Mouse (Mus musculus): ENCODE measurements around the gene Mob3b. TPM values are rescaled to one million over a fixed set of nuclear protein-coding genes. Genes with fewer than 3 reads are reported as not detected.

Mob3b gene
- polyA plus RNA-seq, 1 experiment from 2014 or later, result 16.1 TPM

DNA sequence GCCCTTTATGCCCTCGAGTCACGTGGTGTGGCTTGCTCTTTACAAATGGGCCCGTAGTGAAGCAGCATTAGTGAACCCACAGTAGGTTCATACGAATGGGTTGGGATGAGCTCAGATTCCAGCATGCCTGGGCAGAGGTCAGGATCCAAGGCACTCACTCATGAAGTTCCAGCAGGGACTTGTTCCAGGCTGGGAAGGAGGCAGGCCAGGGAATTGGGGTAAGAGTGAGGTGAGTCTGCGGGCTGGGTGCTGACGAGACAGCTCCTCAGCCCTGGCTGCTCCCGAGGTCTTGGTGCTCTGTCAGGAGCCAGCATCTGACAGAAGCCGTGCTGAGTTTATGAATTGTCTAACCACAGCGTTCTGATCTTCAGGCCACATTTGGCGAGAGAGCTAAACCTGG is 166.2 kb downstream of the Mob3b start:
- WGBS, result 37% methylated on average over 10 of the region's 10 CpGs
- no peak for ATAC-seq (ENCODE audit: borderline replicate concordance, extremely low read depth, low FRiP score, low TSS enrichment)

DNA sequence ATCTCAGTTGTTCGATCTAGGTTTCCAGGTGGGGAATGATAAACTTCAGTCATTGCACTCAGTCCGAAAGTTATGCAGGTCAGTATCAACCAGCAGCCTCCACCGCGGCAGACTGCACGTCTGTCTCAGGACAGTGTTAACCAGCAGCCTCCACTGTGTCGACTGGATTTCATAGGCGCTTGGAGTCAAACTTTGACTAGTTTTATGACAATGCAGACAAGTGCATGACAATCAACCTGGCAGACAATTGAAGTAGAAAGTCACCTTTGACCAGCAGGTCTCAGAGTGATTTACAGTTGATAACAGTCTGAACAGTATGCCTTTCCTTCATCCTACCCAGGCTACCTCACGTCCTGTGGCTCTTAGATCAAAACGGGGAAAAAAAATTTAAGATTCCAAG is 166.6 kb downstream of the Mob3b start:
- Histone ChIP-seq H3K9me3 (no peaks in the 10 kb centered on the region), H3K4me3 (no peak overlapping the region), H3K27me3 (no peaks in the 10 kb centered on the region), H3K4me2 (no peak overlapping the region), H3K4me1 (peaks cover 43% of the 10 kb centered on the region), H3K36me3 (no peaks in the 10 kb centered on the region), H3K9ac (no peak overlapping the region), H3K27ac (no peak overlapping the region)
- no peak for ATAC-seq (ENCODE audit: borderline replicate concordance, extremely low read depth, low FRiP score, low TSS enrichment)
- WGBS, result 73% methylated on average over 9 of the region's 9 CpGs

More for the DNA sequence above, 166.2 kb downstream of the Mob3b start:
- H3K27ac ChIP-seq, result peak overlapping the region; percentile 29; the same call in 1 of the 2 replicates
- H3K36me3 ChIP-seq, result no peaks in the 10 kb centered on the region
- H3K4me3 ChIP-seq, result no peak overlapping the region
- H3K4me1 ChIP-seq, result peaks cover 43% of the 10 kb centered on the region
- no peaks in the 10 kb centered on the region for H3K9me3 ChIP-seq
- no peak overlapping the region for H3K9ac ChIP-seq
- H3K27me3 ChIP-seq, result no peaks in the 10 kb centered on the region
- no peak overlapping the region for H3K4me2 ChIP-seq

DNA sequence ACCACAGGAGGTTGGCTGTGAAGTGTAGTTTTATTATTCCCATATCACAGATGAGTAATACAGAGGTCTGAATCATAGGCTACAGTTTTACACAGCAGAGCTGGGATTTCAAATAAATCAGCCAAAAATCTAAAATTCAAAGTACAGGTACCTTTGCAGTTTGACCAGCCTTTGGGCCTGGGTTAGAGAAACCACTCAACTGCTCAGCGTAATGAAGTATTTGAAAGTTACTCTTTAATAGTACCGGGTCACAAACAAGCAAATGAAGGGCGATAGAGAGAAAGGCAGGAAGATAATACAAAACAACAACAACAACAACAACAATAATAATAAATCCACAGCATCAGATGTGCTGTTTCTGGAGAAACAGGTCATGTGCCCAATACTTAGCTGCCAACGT is 169.7 kb downstream of the Mob3b start:
- WGBS, result 92% methylated on average over 4 of the region's 4 CpGs
- no peak for ATAC-seq (ENCODE audit: borderline replicate concordance, extremely low read depth, low FRiP score, low TSS enrichment)

DNA sequence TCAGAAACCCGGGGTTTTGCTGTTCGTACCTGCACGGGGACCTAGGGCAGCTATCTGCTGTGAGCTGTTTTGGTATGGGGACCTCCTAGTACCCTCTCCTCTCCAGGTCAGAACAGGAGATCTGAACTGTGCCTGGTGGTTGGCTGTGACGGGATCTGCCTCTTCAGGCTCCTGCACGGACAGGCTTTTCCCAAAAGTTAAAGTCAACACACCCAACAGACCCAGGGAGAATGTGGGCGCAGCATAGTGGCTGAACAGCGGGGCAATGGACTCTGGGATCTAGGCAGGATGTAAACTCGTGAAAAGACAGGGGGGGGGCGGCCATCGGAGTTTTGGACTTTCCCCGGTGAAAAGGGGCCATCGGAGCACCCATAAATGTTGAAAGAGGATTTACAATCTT is 170.2 kb downstream of the Mob3b start:
- Histone ChIP-seq H3K9me3 (no peaks in the 10 kb centered on the region), H3K4me3 (no peak overlapping the region), H3K4me2 (no peak overlapping the region), H3K9ac (no peak overlapping the region), H3K36me3 (no peaks in the 10 kb centered on the region), H3K27ac (0 out of 2 replicates have a peak overlapping the region, but pooled peaks have one; percentile 12), H3K27me3 (no peaks in the 10 kb centered on the region), H3K4me1 (peaks cover 22% of the 10 kb centered on the region)
- WGBS, result 67% methylated on average over 12 of the region's 12 CpGs
- ATAC-seq (ENCODE audit: borderline replicate concordance, extremely low read depth, low FRiP score, low TSS enrichment), result no peak

More for the DNA sequence above, 169.7 kb downstream of the Mob3b start:
- no peaks in the 10 kb centered on the region for H3K9me3 ChIP-seq
- H3K27me3 ChIP-seq, result no peaks in the 10 kb centered on the region
- no peak overlapping the region for H3K9ac ChIP-seq
- H3K4me2 ChIP-seq, result no peak overlapping the region
- H3K27ac ChIP-seq, result no peak overlapping the region
- H3K4me3 ChIP-seq, result no peak overlapping the region
- H3K4me1 ChIP-seq, result peaks cover 26% of the 10 kb centered on the region
- H3K36me3 ChIP-seq, result no peaks in the 10 kb centered on the region

DNA sequence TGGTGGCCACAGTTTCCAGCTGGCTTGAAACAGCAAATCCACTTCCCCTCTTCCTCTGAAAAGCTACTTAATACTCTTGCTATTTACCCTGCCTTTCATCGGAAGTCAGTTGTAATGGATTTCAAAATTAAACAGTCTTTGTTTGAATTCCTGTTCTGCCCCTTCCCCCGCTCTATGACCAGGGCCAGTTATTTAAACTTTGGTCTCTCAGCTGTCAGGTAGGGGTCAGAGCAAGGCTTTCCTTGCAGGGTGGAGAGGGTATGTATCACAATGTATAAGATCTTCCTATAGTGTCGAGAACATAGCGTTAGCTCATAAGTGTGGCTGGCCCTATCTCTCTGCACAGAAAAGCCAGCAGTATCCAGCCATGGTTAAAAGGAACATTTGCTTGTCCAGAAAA is 170.6 kb downstream of the Mob3b start:
- Histone ChIP-seq H3K9ac (no peak overlapping the region), H3K4me3 (no peak overlapping the region), H3K4me1 (peaks cover 17% of the 10 kb centered on the region), H3K36me3 (no peaks in the 10 kb centered on the region), H3K27ac (0 out of 2 replicates have a peak overlapping the region, but pooled peaks have one; percentile 12), H3K9me3 (no peaks in the 10 kb centered on the region), H3K27me3 (no peaks in the 10 kb centered on the region), H3K4me2 (no peak overlapping the region)
- WGBS, result 34% methylated on average over 4 of the region's 4 CpGs
- ATAC-seq (ENCODE audit: borderline replicate concordance, extremely low read depth, low FRiP score, low TSS enrichment), result no peak

DNA sequence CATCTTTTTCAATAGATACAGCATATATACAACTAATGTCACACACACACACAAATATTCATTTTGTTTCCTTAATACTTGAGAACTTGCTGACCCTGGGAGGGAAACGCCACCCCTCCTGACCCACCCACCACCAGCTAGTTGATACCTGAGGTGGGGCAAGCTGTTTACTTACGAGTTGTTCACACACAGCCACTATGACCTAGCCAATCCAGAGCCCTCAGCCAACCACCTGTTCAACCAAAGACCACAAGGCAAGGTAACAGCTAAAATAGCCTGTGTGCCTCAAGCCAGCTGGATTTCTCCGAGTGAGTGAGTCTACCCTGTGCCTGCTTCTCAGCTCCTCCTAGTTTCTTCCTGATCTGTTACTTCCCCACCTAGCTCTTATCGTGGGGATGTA is 172.9 kb downstream of the Mob3b start:
- Histone ChIP-seq H3K36me3 (no peaks in the 10 kb centered on the region), H3K27me3 (no peaks in the 10 kb centered on the region), H3K4me3 (no peak overlapping the region), H3K4me2 (no peak overlapping the region), H3K9ac (no peak overlapping the region), H3K9me3 (no peaks in the 10 kb centered on the region), H3K27ac (no peak overlapping the region), H3K4me1 (peaks cover 8% of the 10 kb centered on the region; the same call in 1 of the 2 replicates)
- ATAC-seq (ENCODE audit: borderline replicate concordance, extremely low read depth, low FRiP score, low TSS enrichment), result no peak
- 82% methylated on average over 4 of the region's 4 CpGs for WGBS

DNA sequence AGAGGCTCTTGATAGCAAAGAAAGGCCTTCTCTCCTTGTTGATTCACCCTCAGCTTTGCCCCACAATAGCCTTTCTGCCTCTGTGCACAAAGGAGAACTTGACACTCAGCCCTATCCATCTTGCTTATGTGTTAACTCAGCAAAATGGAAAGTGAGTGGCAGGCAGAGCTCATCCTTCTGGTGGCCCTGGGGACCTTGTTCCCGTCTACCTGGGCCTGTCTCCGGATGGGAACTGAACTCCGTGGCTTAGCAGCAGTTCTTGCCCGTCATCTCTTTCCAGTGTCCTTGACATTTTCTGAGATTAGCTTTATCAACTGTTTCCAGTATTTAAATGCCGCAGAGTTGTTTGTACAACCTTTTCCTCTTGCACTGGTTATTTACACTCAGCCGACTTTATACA is 173.8 kb downstream of the Mob3b start:
- no peaks in the 10 kb centered on the region for H3K36me3 ChIP-seq
- H3K4me2 ChIP-seq, result no peak overlapping the region
- H3K27ac ChIP-seq, result no peak overlapping the region
- H3K4me1 ChIP-seq, result peaks cover 8% of the 10 kb centered on the region; the same call in 1 of the 2 replicates
- no peaks in the 10 kb centered on the region for H3K27me3 ChIP-seq
- ATAC-seq (ENCODE audit: borderline replicate concordance, extremely low read depth, low FRiP score, low TSS enrichment), result no peak
- 53% methylated on average over 6 of the region's 6 CpGs for WGBS
- H3K9ac ChIP-seq, result no peak overlapping the region
- H3K9me3 ChIP-seq, result no peaks in the 10 kb centered on the region
- H3K4me3 ChIP-seq, result no peak overlapping the region

DNA sequence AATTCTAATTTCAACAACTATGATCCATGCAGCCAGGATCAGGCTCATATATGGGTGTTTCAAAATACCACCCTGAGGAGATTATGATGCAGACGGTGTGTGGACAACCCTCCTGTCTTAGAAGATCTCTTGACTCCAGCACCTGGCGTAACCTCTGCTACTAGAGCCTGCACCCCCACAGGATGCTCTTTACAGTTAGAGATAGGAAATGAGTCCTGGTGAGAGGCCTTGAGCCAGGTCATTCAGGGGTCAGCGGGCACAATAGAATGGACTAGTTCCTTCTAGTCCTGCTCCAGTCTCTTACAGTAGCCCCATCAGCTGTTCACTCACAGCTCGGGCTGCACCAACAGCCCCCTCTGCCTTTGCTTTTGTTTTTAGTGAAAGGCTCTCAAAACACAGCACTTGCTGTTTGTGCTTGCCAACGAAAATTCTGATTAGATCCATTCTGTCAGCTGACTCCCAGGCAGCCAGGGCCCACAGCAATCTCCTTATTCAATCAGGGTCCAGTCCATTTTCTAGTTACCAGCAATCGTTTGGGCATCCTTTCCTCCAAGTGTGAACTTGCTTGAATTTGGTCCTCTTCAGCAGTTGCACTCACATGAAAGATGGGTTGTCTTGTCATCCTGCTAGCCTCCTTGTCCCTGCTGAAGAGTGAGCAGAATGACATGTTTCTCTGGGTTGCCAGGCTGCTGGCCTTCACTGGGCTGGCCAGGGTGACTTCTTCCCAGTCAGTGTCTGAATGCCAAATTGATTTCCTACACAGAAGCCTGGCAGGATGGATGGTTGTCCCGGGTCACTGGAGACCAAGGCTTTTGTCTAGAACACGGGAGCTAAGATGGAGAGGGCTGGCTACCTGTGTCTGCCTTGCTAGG is 175.7 kb downstream of the Mob3b start:
- H3K4me2 ChIP-seq, result no peak overlapping the region
- H3K36me3 ChIP-seq, result no peaks in the 10 kb centered on the region
- H3K4me3 ChIP-seq, result no peak overlapping the region
- WGBS, result 64% methylated on average over 8 of the region's 8 CpGs
- no peak for ATAC-seq (ENCODE audit: borderline replicate concordance, extremely low read depth, low FRiP score, low TSS enrichment)
- no peak overlapping the region for H3K27ac ChIP-seq
- no peaks in the 10 kb centered on the region for H3K9me3 ChIP-seq
- H3K9ac ChIP-seq, result no peak overlapping the region
- peaks cover 9% of the 10 kb centered on the region for H3K4me1 ChIP-seq
- H3K27me3 ChIP-seq, result no peaks in the 10 kb centered on the region

DNA sequence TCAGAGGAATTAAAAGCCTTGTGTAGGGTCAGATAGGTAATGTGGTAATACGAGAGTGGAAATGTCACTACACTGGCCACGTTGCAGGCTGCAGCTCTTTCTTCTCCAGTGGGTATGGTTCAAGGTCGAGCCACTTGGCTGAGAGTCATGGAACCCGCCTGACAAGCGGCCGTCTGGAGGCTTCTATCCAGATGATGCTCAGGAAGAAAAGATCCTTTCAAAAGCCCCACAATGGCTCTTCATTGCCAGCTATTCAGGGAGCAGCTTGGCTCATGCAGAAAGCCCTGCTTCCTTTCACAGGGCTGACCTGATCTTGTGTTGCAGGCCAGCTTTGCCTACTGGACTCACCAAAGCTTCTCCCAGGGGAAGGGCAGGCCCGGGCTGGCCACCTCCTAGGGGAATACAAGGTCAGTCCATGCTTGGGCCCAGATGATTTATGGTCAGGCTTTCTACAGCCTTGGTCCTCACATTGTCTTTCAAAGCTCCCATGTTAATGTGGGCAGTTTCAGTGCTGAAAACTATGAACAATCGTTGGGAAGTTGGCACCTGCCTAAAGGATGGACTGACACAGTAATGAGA is 176.7 kb downstream of the Mob3b start:
- H3K9me3 ChIP-seq, result no peaks in the 10 kb centered on the region
- no peak overlapping the region for H3K4me2 ChIP-seq
- WGBS, result 83% methylated on average over 8 of the region's 8 CpGs
- no peak overlapping the region for H3K4me3 ChIP-seq
- H3K4me1 ChIP-seq, result peaks cover 18% of the 10 kb centered on the region
- no peaks in the 10 kb centered on the region for H3K27me3 ChIP-seq
- no peak for ATAC-seq (ENCODE audit: borderline replicate concordance, extremely low read depth, low FRiP score, low TSS enrichment)
- no peak overlapping the region for H3K9ac ChIP-seq
- H3K27ac ChIP-seq, result no peak overlapping the region
- H3K36me3 ChIP-seq, result no peaks in the 10 kb centered on the region

DNA sequence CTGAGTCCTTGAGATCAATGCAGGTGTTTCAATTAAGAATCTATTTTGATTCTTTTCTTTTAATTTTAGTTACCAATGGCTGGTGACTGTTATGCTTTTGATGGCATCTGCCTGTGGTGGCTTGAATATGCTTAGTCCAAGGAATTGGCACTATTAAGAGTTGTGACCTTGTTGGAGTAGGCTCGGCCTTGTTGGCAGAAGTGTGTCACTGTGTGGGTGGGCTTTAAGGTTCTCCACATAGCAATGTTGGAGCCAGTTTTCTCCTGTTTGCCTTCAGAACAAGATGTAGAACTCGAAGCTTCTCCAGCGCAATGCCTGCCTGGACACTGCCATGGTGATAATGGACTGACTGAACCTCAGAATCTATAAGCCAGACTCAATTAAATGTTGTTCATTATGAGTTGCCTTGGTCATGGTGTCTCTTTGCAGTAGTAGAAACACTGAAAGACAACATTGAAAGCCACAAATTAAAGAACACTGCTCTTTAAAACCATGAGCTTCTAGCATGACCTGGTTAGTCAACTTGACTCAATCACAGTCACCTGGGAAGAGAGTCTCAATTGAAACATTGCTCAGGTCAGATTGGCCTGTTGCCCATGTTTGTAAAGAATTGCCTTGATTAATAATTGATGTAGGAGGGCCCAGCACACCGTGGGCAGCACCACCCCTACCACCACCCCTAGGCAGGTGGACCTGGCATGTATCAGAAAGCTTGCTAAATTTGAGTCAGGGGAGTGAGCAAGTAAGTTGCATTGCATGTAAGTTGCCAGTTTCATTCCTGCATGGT is 180.2 kb downstream of the Mob3b start:
- H3K4me1 ChIP-seq, result peaks cover 25% of the 10 kb centered on the region
- H3K27me3 ChIP-seq, result no peaks in the 10 kb centered on the region
- 75% methylated on average over 4 of the region's 4 CpGs for WGBS
- no peak overlapping the region for H3K4me3 ChIP-seq
- H3K4me2 ChIP-seq, result peak overlapping the region; percentile 23; the same call in 1 of the 2 replicates
- H3K36me3 ChIP-seq, result no peaks in the 10 kb centered on the region
- H3K9ac ChIP-seq, result no peak overlapping the region
- ATAC-seq (ENCODE audit: borderline replicate concordance, extremely low read depth, low FRiP score, low TSS enrichment), result no peak
- H3K27ac ChIP-seq, result peak overlapping the region; percentile 39
- H3K9me3 ChIP-seq, result no peaks in the 10 kb centered on the region

DNA sequence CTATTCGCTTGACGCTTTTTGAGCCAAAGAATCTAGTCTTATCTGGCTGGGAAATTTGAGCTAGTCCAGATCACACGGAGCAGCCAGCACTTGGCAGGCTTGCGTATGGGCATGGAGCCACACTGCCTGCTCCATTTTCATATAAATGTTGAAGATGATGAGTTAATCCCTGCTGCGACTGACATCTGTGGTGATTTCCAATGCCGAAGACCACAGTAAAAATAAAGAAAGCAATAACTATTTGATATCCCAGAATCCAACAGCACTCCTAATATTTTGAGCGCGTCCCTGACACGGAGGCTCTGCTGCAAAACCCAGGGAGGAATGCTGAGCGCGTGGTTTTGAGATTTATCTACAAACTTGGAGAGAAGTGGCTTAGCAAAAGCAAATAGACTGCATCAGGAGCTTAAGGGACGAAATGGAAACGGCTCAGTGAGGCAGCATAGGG is 180.9 kb downstream of the Mob3b start:
- peaks cover 25% of the 10 kb centered on the region for H3K4me1 ChIP-seq
- H3K9ac ChIP-seq, result no peak overlapping the region
- 27% methylated on average over 13 of the region's 13 CpGs for WGBS
- no peak overlapping the region for H3K4me3 ChIP-seq
- H3K9me3 ChIP-seq, result no peaks in the 10 kb centered on the region
- H3K27ac ChIP-seq, result peak overlapping the region; percentile 39
- peak overlapping the region; percentile 23 for H3K4me2 ChIP-seq
- ATAC-seq (ENCODE audit: borderline replicate concordance, extremely low read depth, low FRiP score, low TSS enrichment), result peak; percentile 78; the same call in 1 of the 2 replicates
- no peaks in the 10 kb centered on the region for H3K27me3 ChIP-seq
- H3K36me3 ChIP-seq, result no peaks in the 10 kb centered on the region
